Mouse (Mus musculus): ENCODE data around the gene Try4.
"Not testable (repeated sequence)": the region's sequence is repeated elsewhere in the genome, so short reads cannot be mapped to it uniquely, and the experiment has no call there.

Gene Try4

DNA sequence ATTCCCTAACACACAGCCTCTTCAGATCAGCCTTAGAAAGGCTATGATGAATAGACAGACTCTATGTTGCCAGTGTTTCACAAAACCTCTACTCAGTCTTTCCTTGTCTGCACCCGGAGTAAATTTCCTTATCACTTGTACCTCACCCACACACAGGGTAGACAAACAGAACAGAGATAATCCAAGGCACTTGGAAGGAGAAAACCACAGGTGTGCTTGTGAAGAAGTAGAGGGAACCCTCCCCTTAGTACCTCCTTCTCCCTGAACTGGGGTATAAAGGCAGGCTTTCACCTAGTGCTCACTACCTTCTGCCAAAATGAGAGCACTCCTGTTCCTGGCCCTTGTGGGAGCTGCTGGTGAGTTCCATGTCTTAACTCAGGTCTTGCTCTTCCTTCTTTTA lies at the start of gene Try4:
Try4 (plus strand) TSS at position 301 of the 400 bp plus-strand sequence.
- in situ Hi-C loops (cut with MboI, MseI): no loop called here

- in situ Hi-C loops (cut with MboI, MseI): not testable (repeated sequence)
Measured at GRCm38 (mm10) chr6:41253314-41253713, 48.8 kb upstream of the Try4 start.

DNA sequence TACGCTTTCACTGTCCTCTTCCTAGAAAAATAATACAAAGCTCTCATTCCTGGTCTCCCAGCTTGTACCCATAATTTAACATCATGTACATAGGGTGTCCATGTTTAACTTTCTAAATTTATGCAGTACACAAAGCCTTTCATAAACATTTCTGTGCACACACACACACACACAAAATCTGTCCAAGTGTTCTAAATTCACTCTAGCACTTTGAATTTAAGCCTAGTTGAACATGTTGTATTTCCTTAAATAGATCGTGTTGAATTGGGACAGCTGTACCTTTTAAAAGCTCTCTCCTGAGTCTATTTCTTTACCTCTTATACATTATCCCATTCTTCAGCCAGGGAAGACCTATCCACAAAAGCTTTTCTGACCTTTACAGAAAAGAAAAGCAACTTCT lies 45.6 kb upstream of the Try4 start:
- in situ Hi-C loops (cut with MboI, MseI): no loop called here

- in situ Hi-C loops (cut with MboI, MseI): no loop called here
Measured at GRCm38 (mm10) chr6:41257432-41257831, 44.6 kb upstream of the Try4 start.

DNA sequence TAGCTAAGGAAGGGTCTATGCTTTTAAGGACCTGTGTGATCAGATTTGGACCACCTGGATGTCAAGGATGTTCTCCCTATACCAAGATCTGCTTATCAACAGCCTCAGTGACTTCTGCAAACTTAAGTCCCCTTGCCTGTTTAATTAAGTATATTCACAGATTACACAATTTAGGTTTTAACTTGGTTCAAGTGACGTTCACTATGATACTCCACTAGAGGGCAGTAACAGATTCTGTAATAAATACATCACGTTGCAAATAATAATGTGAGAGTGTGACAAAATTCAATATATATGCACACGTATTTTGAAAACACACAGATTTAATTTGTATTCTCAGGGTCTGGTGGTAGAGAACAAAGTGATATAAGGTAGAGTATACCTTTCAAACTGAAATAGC lies 39.3 kb upstream of the Try4 start:
- in situ Hi-C loops (cut with MboI, MseI): loop anchor here in 1 of 2 experiments (10.0 kb wide), 1 partner anchor 262 kb away; the partner anchor contains the start of gene Prss2

- in situ Hi-C loops (cut with MboI, MseI): loop anchor here in 1 of 2 experiments (10.0 kb wide), 1 partner anchor 259 kb away; the partner anchor contains the start of gene Prss2
Measured at GRCm38 (mm10) chr6:41266140-41266539, 35.9 kb upstream of the Try4 start.

- in situ Hi-C loops (cut with MboI, MseI): no loop called here
Measured at GRCm38 (mm10) chr6:41298255-41298654, 3.8 kb upstream of the Try4 start.

GRCm38 (mm10) chr6:41316741-41317140 lies 14.7 kb downstream of the Try4 start, which contains the start of gene Try5:
Gene Try5 (minus strand): TSS chr6:41316841.
- in situ Hi-C loops (cut with MboI, MseI): not testable (repeated sequence)

- in situ Hi-C loops (cut with MboI, MseI): no loop called here
Measured at GRCm38 (mm10) chr6:41353932-41354331, 51.9 kb downstream of the Try4 start, which contains the start of gene Try10. Gene Try10 (plus strand): TSS chr6:41354105.
